ENCODE assay signal across 17 mouse cellular contexts in genomic region chr9:113421121-113421520, GRCm38 (mm10).
DNase-seq lines count a peak whose midpoint lies in the region; TF ChIP-seq lines count a peak whose summit lies in the region.
"Had no signal": no experiment of that assay in that cellular context is flagged by ENCODE, and none has a peak within 500 bp of the region (broad histone marks: within the 10 kb centered on the region; RNA-seq: fewer than 3 reads in every experiment).

No protein-coding gene starts in this region.

- TF ChIP-seq CTCF in left cerebral cortex, adult 2 months (IDR thresholded peaks at IDR 0.05), result no peak

- intact Hi-C loops in left cerebral cortex, adult 2 months (cut with DNase I), result loop anchor here (2.0 to 5.0 kb wide), 4 partner anchors 79 to 172 kb away; no protein-coding TSS in a partner anchor
- intact Hi-C loops in left cerebral cortex, postnatal 14 days (cut with DNase I), result no loop called here
- intact Hi-C loops in heart, postnatal 25 days (cut with DNase I), result loop anchor here (10.0 kb wide), 1 partner anchor 214 kb away; no protein-coding TSS in a partner anchor

- H3K4me3 ChIP-seq in left cerebral cortex, adult 2 months, result no peak overlapping the region
- H3K4me3 ChIP-seq: embryonic facial prominence, embryonic 10.5 days; embryonic facial prominence, embryonic 12.5 days; forebrain, embryonic 13.5 days; forebrain, embryonic 15.5 days had no signal

- peak overlapping the region; percentile 25; the same call in 1 of the 2 replicates for H3K27ac ChIP-seq in left cerebral cortex, adult 2 months
- H3K27ac ChIP-seq: embryonic facial prominence, embryonic 10.5 days; embryonic facial prominence, embryonic 12.5 days; forebrain, embryonic 13.5 days; forebrain, embryonic 15.5 days had no signal

- DNase-seq in left cerebral cortex, adult 2 months (ENCODE audit: extremely low spot score in 1 of 2, low spot score in 2 of 2), result no peak
- DNase-seq in left cerebral cortex, postnatal 14 days (ENCODE audit: low spot score in 2 of 2), result no peak
- DNase-seq in right cerebral cortex, adult 18-20 months, result peak; percentile 24
- no peak for DNase-seq in right cerebral cortex, postnatal 36 days (ENCODE audit: low spot score in 2 of 2)
- DNase-seq in brain, adult 2 months (ENCODE audit: low read depth, low spot score), result peak; percentile 42
- DNase-seq in heart, postnatal 25 days (ENCODE audit: low spot score), result no peak
- DNase-seq: adrenal gland, adult 2 months; adrenal gland, postnatal 10 days; adrenal gland, postnatal 25 days; cerebellum, adult 11-12 months; cerebellum, adult 2 months; cerebellum, adult 9-10 months; cerebellum, postnatal 25 days had no signal

Comparison
In these comparisons a context has a peak if more than half of its experiments do, and no peak if none do; other contexts are left out.
1. DNase-seq: peak in right cerebral cortex, adult 18-20 months (single experiment) and brain, adult 2 months (single experiment); none in left cerebral cortex, adult 2 months (0 of 2), left cerebral cortex, postnatal 14 days (0 of 2), right cerebral cortex, postnatal 36 days (0 of 2) and heart, postnatal 25 days (single experiment).